Mouse (Mus musculus): ENCODE results near the gene Cic.

DNA sequence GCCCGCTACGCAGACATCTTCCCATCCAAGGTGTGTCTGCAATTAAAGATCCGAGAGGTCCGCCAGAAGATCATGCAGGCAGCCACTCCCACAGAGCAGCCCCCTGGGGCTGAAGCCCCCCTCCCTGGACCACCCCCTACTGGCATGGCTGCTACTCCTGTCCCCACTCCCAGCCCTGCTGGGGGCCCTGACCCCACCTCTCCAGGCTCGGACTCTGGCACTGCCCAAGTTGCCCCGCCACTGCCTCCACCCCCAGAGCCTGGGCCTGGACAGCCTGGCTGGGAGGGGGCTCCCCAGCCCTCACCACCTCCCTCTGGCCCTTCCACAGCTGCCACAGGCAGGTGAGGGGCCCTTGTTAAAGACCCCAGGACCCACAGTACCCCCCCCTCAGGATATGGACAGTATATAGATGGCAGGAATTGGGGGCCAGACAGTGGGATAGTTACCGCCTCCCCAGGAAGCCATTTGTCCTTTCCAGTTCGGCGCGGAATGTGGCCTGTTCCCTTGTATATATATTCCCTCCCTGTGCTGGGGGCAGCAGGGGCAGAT, 25.8 kb downstream of the Cic start:
- TF ChIP-seq CTCF (IDR thresholded peaks at IDR 0.05; ENCODE audit: control insufficient read depth, insufficient read depth, low read length) (no peak), POLR2A (IDR thresholded peaks at IDR 0.05; ENCODE audit: borderline replicate concordance, control insufficient read depth, low read depth, low read length) (no peak)
